Mouse (Mus musculus): Measurements from ENCODE around the gene Irf7.

- no peak for TF ChIP-seq EP300 (IDR thresholded peaks at IDR 0.05; ENCODE audit: low read depth)
- no peak for TF ChIP-seq CTCF (IDR thresholded peaks at IDR 0.05; ENCODE audit: low read depth)
Measured at GRCm38 (mm10) chr7:141291921-141292582, 25.8 kb upstream of the Irf7 start, which contains the start of gene Drd4.

Data from heart, postnatal 0 days (tissue).